Mouse (Mus musculus): Measurements from ENCODE around the gene Sumf1.

Sumf1 gene

DNA sequence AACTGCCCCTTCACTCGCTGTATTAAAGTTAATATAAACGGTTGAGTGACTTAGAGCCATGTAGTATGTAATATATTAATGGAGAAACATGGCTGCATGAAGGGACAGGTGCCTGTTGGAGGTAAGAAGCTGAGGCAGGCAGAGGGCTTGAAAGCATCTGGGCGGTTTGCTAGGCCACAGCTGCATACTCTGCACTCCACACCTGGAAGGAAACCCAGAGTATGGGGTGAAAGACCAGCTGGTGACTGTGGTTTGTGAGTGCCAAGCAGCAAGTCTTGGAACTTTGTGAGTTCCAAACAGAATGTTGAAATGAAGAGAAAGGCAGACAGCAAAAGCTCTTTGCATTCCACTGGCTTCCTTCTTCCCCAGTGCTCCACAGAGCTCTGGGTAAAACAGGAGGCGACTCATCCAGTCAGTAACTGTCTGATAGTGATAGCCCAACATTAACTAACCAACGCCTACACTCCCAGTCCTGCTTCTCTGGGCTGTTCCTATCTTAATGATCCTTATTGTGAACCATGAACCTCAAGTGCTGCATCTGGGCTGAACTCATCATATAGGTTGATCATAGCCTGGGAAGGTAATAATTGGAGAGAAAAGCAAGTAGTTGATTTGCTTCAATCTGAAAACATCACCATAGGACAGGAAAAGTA is 21.7 kb upstream of the Sumf1 start:
- no peak for DNase-seq (ENCODE audit: low spot score)

DNA sequence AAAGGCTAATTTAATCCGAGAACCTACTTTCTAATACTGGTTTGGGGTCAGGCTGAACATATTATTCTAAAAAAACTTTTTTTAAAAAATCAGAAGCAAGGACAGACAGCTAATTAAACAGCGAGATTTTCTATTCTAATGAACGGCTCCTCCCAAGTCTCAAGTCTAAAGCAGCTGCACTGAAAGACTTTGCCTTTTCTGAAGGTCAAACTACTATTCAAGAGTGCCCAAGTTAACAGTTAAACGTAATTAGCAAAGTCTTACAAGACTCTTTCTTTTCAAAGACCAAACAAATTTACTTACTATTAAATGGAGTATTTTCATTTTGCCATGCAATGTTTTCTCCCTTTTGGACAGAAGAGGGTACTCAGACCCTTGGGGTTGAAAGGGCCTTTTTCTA is 20.8 kb upstream of the Sumf1 start:
- no peak for DNase-seq (ENCODE audit: low spot score)

DNA sequence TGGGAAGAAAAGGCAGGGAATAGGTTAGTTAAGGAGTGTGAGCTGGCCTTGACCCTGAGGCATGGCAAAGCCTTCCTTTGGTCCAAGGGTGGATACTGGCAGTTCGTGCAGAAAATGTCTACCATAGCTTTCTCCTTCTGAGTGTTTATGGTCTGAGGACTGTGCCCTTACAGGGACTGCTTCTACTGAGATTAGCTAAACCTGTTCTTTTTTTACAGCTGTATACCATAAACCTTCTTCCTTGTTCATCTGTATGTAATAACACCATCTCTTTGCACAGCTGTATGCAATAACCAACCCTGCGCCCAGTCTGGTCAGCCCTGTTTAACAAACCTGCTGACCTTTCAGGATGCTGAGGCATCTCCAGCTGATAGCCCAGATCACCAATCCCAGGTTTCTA is 18.9 kb upstream of the Sumf1 start:
- no peak for DNase-seq (ENCODE audit: low spot score)

DNA sequence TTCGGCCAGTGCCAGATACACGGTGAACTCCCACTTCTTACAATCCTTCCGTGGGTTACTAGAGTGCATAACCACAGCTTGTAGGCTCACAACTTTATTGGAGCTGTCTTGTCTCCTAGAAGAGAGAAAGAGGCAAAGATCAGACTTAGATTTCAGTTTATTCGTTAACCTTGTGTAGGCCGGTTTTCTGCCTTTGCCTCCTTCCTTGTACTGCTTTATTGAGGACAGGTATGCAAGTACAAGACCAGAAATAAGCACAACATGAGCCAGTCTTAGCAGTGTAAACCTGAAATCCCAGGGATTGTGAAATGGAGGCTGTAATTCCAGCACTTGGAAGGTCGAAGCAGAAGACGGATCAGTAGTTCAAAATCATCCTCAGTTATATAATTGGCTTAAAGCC is 12.9 kb upstream of the Sumf1 start:
- DNase-seq (ENCODE audit: low spot score) = no peak

DNA sequence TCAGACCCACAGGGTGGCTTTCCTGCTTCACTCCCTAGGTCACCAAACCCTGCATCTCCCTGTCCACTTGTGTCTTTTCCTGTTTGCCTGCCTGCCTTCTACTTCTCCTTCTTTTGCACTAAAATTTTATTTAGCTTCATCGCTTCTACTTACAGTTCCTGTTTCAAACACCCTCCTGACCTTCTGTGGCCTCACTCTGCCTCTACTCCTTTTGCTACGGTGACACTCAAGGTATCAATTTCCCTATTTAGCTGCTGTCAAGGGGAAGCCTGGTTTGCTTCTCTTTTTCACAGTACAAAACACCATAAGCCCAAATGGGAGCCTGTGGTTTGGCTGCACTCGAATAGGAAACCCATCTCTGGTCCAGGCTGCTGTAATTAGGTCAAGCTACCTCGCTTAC is 11.7 kb upstream of the Sumf1 start:
- DNase-seq (ENCODE audit: low spot score) = peak; percentile 1

DNA sequence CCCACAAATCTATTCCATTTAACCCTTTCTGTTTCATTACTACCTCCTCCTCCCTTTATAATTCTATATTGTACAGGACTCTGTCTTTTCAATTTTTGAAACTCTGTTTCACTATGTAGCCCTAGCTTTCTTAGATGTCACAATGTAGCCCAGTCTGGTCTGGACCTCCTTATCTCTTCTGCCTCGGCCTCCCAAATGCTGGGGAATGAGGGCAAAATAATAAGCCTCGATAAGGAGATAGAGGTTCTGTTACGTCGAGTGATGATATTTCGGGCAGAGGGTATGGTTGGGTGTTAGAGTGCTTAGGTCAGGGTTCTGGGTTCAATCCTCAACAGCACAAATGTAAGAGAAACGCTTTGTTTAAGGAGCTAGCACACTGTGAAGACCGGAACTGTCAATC is 11.3 kb upstream of the Sumf1 start:
- no peak for DNase-seq (ENCODE audit: low spot score)

DNA sequence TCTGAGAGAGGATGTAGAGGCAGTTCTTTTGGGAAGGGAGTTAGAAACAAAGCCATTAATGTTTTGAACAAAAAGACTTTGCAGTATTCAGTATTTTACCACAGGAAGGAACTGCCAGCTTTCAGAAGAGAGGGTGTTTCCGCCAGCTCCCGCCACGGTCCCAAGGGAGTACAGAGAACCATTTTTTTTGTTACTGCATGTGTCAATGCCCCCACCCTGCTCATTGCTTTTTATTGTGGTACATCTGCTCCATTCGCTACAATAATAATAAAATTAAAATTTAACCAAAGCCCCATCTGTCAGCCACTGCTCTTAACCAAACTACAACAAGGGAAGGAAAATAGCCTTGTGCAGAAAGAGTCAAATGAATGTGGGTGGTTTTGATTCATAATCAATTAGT is 7.2 kb upstream of the Sumf1 start:
- DNase-seq (ENCODE audit: low spot score) = no peak

DNA sequence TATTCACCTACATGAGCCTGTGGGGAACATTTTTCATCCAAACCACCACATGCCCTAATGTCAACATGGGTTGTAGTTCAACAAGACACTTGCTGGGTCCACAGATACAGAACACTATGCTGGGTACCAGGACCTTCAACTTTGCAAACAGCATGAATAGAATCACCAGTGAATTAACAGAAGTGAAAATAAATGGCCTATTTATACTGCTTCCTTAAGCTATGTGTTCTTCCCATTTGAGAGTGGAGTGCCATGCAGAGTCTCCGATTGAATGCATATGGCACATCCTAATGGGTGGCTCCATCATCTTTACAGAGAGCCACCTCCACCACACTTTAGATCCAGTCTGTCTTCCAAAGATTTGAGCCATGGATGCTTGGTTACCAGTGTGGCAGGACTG is 5.3 kb upstream of the Sumf1 start:
- no peak for DNase-seq (ENCODE audit: low spot score)

DNA sequence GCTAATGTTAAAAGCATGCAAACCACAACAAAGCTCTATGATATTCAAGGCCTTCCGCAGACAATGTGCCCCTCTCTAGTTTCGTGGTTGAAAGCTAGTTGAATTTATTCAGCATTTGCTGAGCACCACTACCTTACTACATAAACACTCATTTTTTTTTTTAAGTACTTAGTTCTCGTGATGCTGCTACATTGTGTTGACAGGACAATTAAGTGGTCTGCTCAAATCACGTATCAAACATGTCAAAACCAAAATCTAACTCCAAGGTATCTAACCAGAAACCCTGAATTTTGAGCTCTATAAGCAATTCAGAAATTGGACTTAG is 265 bp upstream of the Sumf1 start:
- no peak for DNase-seq (ENCODE audit: low spot score)

DNA sequence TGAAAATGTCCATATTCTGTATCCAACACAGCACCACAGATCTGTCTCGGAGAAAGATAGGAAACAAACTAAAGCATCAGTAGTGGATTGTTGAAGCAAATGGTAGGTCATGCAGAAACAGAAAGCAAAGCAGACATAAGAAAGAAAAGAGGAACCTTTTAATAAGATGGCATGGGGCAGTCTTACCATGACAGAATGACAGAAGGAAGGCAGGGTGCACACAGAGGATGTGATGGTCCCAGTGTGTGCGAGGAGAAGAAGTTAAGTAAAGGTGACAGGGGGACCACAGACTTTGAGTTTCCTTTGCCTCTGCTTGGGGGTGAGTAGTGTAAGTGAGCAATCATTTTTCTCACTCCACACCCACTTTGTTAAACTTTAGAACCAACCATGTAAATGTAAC is 6.3 kb downstream of the Sumf1 start:
- no peak for DNase-seq (ENCODE audit: low spot score)

DNA sequence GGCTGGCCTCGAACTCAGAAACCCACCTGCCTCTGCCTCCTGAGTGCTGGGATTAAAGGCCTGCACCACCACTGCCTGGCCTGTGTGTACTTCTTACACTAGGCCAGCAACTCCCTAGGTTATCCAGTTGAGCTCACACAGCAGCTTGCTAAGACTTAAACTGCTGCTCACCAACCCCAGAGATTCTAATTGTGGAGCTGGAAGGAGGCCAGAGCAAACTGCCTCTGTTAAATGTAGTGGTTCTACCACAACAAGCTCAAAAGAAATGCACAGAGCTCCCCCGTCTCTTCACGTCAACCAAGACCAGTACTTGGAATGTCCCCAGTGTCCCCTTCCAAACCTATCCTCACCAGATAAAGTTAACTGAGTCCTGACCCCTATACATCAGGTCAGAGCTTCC is 11.2 kb downstream of the Sumf1 start:
- no peak for DNase-seq (ENCODE audit: low spot score)

DNA sequence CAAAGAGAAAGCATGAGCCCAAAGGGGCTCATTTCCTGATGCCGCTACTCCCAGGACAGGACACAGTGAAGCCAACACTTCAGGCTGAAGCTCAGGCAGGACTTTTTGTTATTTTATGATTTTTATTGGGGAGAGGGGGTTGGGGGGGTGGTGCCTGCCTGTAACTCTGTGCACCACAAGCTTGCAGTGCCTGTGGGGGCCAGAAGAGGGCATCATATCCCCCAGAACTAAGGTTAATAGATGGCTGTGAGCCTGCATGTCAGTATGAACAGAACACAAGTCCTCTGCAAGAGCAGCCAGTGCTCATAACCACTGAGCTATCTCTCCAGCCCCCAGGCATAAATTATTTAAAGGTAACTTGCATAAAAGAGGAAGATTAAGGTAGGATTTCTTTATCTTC is 13.2 kb downstream of the Sumf1 start:
- no peak for DNase-seq (ENCODE audit: low spot score)

DNA sequence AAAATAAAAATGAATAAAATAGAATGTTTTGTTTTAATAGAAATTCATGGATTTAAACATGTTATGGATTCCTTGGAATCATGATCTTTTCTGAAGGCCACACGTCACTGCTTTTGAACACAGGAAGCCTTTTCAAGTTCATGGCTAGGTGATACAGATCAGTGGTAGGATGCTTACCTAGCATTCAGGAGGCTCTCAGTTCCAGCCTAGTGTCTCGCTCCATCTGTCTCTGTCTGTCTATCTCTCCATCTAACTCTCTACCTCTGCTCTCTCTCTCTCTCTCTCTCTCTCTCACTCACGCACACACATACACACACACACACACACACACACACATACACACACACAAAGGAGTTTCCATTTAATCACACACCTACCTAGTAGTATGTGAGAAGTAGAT is 15.9 kb downstream of the Sumf1 start:
- DNase-seq (ENCODE audit: low spot score) = no peak

DNA sequence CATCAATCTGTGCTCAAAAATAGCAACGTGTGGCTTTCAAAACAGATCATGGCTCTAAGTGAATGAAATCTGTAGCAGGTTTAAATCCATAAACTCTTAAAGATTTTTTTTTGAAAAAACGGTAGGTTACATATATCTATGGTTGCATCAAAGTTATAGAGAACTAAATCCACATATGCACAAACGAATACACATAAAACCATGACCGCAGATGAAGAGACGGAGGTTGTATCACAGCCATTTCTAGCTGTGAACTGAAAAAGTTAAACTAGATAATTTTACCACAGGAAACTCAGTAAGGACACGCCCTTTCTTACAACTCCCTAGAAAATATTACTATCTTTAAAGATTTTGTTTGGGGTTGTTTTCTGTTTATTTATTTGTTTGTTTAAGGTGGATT is 16.7 kb downstream of the Sumf1 start:
- DNase-seq (ENCODE audit: low spot score) = no peak

DNA sequence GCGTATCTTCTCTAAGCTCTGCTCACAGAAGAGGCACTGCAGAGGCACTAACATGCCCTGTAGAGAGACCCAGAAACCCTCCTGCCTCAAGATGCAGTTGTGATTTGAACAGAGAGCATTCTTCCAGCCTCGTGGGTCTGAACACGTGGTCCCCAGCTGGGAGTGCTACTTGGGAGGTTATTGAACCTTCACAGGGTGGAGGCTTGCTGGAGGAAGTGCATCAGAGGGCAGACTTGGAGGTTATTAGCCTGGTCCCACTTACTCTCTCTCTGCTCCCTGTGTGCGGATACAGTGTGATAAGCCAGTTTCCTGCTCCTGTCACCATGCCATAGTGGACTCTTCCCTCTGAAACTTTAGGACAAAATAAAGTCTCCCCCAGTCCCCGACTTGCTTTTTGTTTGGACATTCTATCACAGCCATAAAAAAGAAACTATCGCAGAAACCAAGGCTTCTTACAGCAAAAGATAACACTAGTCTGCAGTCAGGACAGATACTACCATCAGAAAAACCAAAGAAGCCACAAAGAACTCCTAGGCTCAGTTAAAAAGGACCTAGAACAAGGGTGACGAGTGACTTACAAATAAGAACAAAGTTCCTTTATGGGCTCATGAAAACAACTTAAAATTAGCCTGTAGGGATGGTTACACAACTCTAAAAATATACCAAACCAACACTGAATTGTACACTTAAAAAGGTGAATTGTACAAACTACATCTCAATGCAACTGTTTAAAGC is 17.3 kb downstream of the Sumf1 start:
- DNase-seq (ENCODE audit: low spot score) = no peak

DNA sequence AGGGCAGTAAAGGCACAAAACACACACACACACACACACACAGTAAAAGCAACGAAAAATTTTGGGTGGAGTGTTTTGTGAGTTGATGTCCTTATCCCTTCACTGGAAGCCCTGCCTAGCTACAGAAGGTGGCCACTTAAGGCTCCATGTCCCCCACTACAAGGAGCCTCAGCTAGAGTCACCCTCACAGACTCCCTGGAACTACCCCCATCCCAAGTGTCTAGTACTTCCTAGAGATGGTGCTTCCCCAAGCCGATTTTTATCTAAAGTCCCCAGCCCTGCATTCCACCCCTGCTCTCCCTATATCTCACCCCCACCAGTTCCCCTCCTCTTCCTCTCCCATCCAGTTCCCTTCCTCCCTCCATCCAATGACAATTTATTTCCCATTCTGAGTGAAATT is 19.8 kb downstream of the Sumf1 start:
- DNase-seq (ENCODE audit: low spot score) = no peak

DNA sequence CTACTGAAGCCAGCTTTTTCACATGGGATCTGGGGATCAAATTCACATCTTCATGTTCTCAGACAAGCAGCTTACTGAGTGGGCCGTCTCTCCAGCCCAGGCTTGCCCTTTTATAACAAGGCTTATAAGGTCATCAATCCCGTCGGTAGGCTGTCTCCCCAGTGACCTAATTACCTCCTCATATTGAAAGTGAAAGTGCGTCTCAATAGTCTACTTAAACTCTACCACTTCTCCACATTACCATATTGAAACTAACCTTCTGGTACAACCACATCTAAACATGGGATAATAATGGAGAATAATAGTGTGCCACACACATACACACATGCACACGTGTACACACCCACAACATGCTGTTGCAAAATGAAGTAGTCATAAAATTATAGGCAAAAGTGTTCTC is 20.4 kb downstream of the Sumf1 start:
- DNase-seq (ENCODE audit: low spot score) = no peak

DNA sequence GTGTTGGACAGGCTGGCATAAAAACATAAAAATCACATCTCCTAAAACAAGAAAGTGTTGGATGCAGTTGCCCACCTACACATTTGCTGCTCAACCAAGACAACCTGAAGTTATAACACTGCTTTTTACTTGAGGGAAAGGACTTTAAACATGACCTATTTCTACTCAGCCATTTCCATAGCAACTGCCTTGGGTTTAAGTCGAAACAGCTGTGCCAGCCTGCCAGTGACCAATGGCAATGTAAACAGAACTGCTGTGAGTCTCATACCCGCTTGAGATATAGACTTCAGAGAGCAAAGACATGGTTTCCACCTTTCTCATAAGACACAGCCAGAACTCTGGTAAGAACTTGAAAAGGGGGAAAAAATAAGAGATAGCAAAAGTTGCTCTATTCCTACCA is 24.8 kb downstream of the Sumf1 start:
- peak; percentile 65 for DNase-seq (ENCODE audit: low spot score)

DNA sequence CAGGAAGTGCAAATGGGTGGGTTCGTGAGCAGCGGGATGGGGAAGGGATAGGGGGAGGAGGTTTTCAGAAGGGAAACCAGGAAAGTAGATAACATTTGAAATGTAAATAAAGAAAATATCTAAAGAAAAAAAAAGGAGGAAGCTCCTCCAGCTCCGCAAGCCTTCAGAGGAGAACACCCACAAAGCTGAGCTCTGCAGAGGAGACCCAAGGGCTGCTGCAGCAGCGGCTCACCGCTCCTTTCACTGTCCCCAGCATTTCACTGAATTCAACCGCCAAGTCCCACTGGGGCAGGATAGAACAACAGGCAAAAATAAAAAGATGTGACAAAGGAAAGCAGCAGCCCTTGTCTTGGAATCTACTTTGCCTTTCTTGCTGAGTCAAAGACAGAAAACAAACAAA is 28.5 kb downstream of the Sumf1 start:
- DNase-seq (ENCODE audit: low spot score) = no peak

DNA sequence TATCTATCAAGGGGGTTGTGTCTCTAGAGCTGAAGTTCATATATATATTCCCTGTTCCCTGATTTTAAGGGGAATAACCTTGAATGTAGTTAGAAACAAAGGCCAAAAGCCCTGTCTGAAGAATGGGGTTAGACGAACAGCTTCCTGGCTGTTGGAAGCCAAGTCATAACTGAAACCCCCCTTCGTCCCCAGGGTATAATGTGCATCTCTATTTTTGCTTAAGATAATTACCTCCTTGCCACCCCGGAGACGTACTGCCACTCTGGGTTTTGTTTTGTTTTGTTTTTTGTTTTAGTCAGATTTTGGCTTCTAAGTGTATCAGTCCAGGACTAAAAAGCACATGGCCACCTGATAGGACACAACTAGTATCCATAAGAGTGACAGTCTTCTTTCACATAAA is 31.1 kb downstream of the Sumf1 start:
- DNase-seq (ENCODE audit: low spot score) = no peak

DNA sequence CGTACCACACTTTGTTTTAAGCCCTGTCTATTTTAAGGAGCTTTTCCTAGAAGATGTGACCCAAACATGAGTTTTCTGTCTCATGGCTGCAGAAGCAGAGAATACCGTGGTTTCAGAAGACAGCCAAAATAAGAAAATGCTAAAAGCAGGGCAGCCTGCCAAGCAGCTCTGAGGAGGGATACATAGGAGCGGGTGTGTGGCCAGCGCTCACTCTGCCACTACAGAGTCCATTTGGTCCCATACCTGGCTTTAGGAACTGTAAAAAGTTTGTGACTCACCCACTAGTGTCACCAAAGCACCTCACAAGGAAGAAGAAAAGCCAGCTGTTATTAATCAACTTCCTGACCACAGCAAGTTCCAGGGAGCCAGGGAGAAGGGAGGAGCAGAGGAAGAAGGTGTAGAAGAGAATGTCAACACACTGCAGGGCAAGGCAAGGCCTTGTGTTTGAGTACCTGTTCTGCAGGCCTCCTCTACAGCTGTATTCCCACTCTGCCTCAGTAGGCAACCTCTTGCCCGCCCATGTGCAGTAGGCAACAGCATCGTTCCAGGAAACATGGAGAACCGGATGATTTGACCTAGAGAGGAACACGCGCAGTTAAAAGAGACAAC is 32.6 kb downstream of the Sumf1 start:
- DNase-seq (ENCODE audit: low spot score) = no peak

DNA sequence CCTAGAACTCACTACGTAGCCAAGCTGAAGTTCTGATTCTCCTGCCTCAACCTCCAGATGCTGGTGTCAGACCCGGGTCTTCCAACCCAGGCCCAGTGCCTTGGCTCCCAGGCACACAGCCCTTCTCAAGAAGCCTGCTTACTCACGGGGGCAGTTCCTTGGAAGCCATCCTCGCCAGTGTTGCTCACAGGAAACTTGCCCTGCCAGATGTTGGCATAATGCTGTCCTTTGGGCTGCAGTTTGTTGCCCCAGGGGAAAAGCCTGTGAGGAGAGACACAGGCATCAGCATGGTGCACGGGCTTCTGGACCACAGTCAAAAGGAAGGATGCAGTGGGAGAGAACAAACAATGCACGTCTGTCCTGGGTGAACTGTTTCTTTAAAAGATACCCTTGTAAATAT is 33.3 kb downstream of the Sumf1 start:
- DNase-seq (ENCODE audit: low spot score) = no peak

DNA sequence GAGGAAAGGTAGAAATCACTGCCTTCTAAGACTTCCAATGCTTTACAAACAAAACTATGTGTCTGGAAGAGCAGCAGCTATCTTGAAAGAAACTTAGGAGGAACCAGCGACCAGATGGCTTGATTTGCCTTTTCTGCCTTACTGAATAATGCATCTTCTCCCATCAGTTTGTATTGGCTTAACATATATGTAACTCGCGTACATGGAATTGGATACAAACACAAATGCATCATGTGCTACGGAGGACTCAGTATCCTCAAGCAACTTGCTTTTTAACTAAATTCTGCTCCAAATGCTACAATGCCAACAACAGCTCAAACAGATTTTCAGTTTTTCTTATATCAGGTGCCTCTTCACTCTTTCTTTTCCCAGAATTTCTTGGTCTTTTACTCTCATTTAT is 36.1 kb downstream of the Sumf1 start:
- DNase-seq (ENCODE audit: low spot score) = no peak

DNA sequence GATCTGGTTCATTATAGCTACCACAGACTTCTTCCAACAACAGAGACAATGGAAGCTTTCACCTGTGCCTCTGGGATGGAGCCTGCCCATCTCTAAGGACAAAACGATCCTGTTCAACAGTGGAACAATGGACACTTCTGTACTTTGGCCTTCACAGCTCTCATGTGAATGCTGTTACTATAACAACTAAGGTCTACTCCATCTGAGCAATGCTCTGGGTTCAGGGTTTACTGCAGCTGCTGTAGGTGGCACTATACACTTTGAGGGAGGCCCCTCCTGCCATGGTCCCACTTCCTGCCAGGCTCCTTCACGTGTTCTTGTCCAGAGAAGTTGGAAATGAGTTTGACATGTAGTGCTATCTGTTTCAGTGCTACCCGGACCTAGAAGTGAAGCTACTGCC is 36.9 kb downstream of the Sumf1 start:
- DNase-seq (ENCODE audit: low spot score) = no peak

Measured in embryo, embryonic 10.5 days (tissue).